Mouse (Mus musculus): ENCODE data around the gene Arhgef39. TPM values are rescaled to one million over a fixed set of nuclear protein-coding genes. Genes with fewer than 3 reads are reported as not detected.
"Not testable (repeated sequence)": the region's sequence is repeated elsewhere in the genome, so short reads cannot be mapped to it uniquely, and the experiment has no call there.

Arhgef39 gene
- polyA plus RNA-seq, 1 experiment from 2014 or later, result 47.7 TPM

- not testable (repeated sequence) for H3K9me3 ChIP-seq (ENCODE audit: low read length); H3K27ac ChIP-seq (ENCODE audit: low read length); H3K27me3 ChIP-seq (ENCODE audit: insufficient read depth, low read length); H3K4me3 ChIP-seq (ENCODE audit: low read length); H3K36me3 ChIP-seq (ENCODE audit: insufficient read depth, low read length); H3K9ac ChIP-seq (replicated peaks; ENCODE audit: low read length); H3K4me2 ChIP-seq (replicated peaks; ENCODE audit: low read depth, low read length); ATAC-seq (ENCODE audit: low FRiP score, low TSS enrichment); H3K4me1 ChIP-seq (ENCODE audit: insufficient read depth, low read length)
- 85% methylated on average over 5 of the region's 5 CpGs for WGBS
These were observed 13.8 kb downstream of the Arhgef39 start for GRCm38 (mm10) chr4:43485666-43486065.

- 60% methylated on average over 12 of the region's 12 CpGs for WGBS
- no peak within 1 kb of the TSS for H3K9ac ChIP-seq (replicated peaks; ENCODE audit: low read length)
- no peak within 1 kb of the TSS for H3K27ac ChIP-seq (ENCODE audit: low read length)
- no peaks in the 10 kb centered on the region for H3K27me3 ChIP-seq (ENCODE audit: insufficient read depth, low read length)
- no peak for ATAC-seq (ENCODE audit: low FRiP score, low TSS enrichment)
- no peaks in the 10 kb centered on the region for H3K36me3 ChIP-seq (ENCODE audit: insufficient read depth, low read length)
- peaks cover 3% of the 10 kb centered on the region for H3K9me3 ChIP-seq (ENCODE audit: low read length)
- no peak within 1 kb of the TSS for H3K4me2 ChIP-seq (replicated peaks; ENCODE audit: low read depth, low read length)
- no peaks in the 10 kb centered on the region for H3K4me1 ChIP-seq (ENCODE audit: insufficient read depth, low read length)
- H3K4me3 ChIP-seq (ENCODE audit: low read length), result no peak within 1 kb of the TSS
These were observed 15.9 kb downstream of the Arhgef39 start, which contains the start of gene Sit1 for GRCm38 (mm10) chr4:43483535-43484091. Gene Sit1 (minus strand): TSS chr4:43483734.

GRCm38 (mm10) chr4:43482591-43482990 lies 16.9 kb downstream of the Arhgef39 start:
- Histone ChIP-seq H3K9me3 (ENCODE audit: low read length) (peaks cover 3% of the 10 kb centered on the region), H3K4me1 (ENCODE audit: insufficient read depth, low read length) (no peaks in the 10 kb centered on the region), H3K27ac (ENCODE audit: low read length) (no peak overlapping the region), H3K27me3 (ENCODE audit: insufficient read depth, low read length) (no peaks in the 10 kb centered on the region), H3K9ac (replicated peaks; ENCODE audit: low read length) (no peak overlapping the region), H3K4me3 (ENCODE audit: low read length) (no peak overlapping the region), H3K36me3 (ENCODE audit: insufficient read depth, low read length) (no peaks in the 10 kb centered on the region), H3K4me2 (replicated peaks; ENCODE audit: low read depth, low read length) (no peak overlapping the region)
- ATAC-seq (ENCODE audit: low FRiP score, low TSS enrichment), result no peak
- WGBS, result 64% methylated on average over 10 of the region's 10 CpGs

- Histone ChIP-seq H3K9me3 (ENCODE audit: low read length) (peaks cover 3% of the 10 kb centered on the region), H3K27ac (ENCODE audit: low read length) (no peak overlapping the region), H3K4me2 (replicated peaks; ENCODE audit: low read depth, low read length) (no peak overlapping the region), H3K36me3 (ENCODE audit: insufficient read depth, low read length) (no peaks in the 10 kb centered on the region), H3K4me3 (ENCODE audit: low read length) (no peak overlapping the region), H3K9ac (replicated peaks; ENCODE audit: low read length) (no peak overlapping the region), H3K27me3 (ENCODE audit: insufficient read depth, low read length) (no peaks in the 10 kb centered on the region), H3K4me1 (ENCODE audit: insufficient read depth, low read length) (no peaks in the 10 kb centered on the region)
- WGBS, result 78% methylated on average over 7 of the region's 7 CpGs
- ATAC-seq (ENCODE audit: low FRiP score, low TSS enrichment), result no peak
These were observed 17.5 kb downstream of the Arhgef39 start for GRCm38 (mm10) chr4:43481894-43482456.

- no peak for ATAC-seq (ENCODE audit: low FRiP score, low TSS enrichment)
- WGBS, result 74% methylated on average over 5 of the region's 5 CpGs
- no peak overlapping the region for H3K27ac ChIP-seq (ENCODE audit: low read length)
- no peak overlapping the region for H3K9ac ChIP-seq (replicated peaks; ENCODE audit: low read length)
- no peak overlapping the region for H3K4me2 ChIP-seq (replicated peaks; ENCODE audit: low read depth, low read length)
- H3K9me3 ChIP-seq (ENCODE audit: low read length), result peaks cover 3% of the 10 kb centered on the region
- H3K27me3 ChIP-seq (ENCODE audit: insufficient read depth, low read length), result no peaks in the 10 kb centered on the region
- no peaks in the 10 kb centered on the region for H3K4me1 ChIP-seq (ENCODE audit: insufficient read depth, low read length)
- H3K36me3 ChIP-seq (ENCODE audit: insufficient read depth, low read length), result no peaks in the 10 kb centered on the region
- no peak overlapping the region for H3K4me3 ChIP-seq (ENCODE audit: low read length)
These were observed 18.5 kb downstream of the Arhgef39 start for GRCm38 (mm10) chr4:43480985-43481384.

- H3K27ac ChIP-seq (ENCODE audit: low read length), result no peak overlapping the region
- WGBS, result 50% methylated on average over 24 of the region's 24 CpGs
- peak; percentile 20; the same call in 1 of the 2 replicates for ATAC-seq (ENCODE audit: low FRiP score, low TSS enrichment)
- H3K4me3 ChIP-seq (ENCODE audit: low read length), result no peak overlapping the region; the same call in 1 of the 2 replicates
- peak overlapping the region; percentile 31 for H3K4me2 ChIP-seq (replicated peaks; ENCODE audit: low read depth, low read length)
- no peaks in the 10 kb centered on the region for H3K4me1 ChIP-seq (ENCODE audit: insufficient read depth, low read length)
- no peak overlapping the region for H3K9ac ChIP-seq (replicated peaks; ENCODE audit: low read length)
- no peaks in the 10 kb centered on the region for H3K27me3 ChIP-seq (ENCODE audit: insufficient read depth, low read length)
- H3K9me3 ChIP-seq (ENCODE audit: low read length), result no peaks in the 10 kb centered on the region
- H3K36me3 ChIP-seq (ENCODE audit: insufficient read depth, low read length), result no peaks in the 10 kb centered on the region
These were observed 20.3 kb downstream of the Arhgef39 start for GRCm38 (mm10) chr4:43478906-43479832.

- H3K9ac ChIP-seq (replicated peaks; ENCODE audit: low read length), result peak overlapping the region; percentile 53
- H3K4me3 ChIP-seq (ENCODE audit: low read length), result peak overlapping the region; percentile 40
- no peaks in the 10 kb centered on the region for H3K36me3 ChIP-seq (ENCODE audit: insufficient read depth, low read length)
- WGBS, result 42% methylated on average over 8 of the region's 8 CpGs
- H3K4me1 ChIP-seq (ENCODE audit: insufficient read depth, low read length), result no peaks in the 10 kb centered on the region
- H3K4me2 ChIP-seq (replicated peaks; ENCODE audit: low read depth, low read length), result peak overlapping the region; percentile 51
- H3K27me3 ChIP-seq (ENCODE audit: insufficient read depth, low read length), result no peaks in the 10 kb centered on the region
- no peaks in the 10 kb centered on the region for H3K9me3 ChIP-seq (ENCODE audit: low read length)
- no peak for ATAC-seq (ENCODE audit: low FRiP score, low TSS enrichment)
- H3K27ac ChIP-seq (ENCODE audit: low read length), result peak overlapping the region; percentile 44; the same call in 1 of the 2 replicates
These were observed 21.0 kb downstream of the Arhgef39 start for GRCm38 (mm10) chr4:43478534-43478858.

- Histone ChIP-seq H3K4me1 (ENCODE audit: insufficient read depth, low read length) (no peaks in the 10 kb centered on the region), H3K4me2 (replicated peaks; ENCODE audit: low read depth, low read length) (peak overlapping the region; percentile 51), H3K4me3 (ENCODE audit: low read length) (peak overlapping the region; percentile 40), H3K9me3 (ENCODE audit: low read length) (no peaks in the 10 kb centered on the region), H3K27me3 (ENCODE audit: insufficient read depth, low read length) (no peaks in the 10 kb centered on the region), H3K27ac (ENCODE audit: low read length) (peak overlapping the region; percentile 44; the same call in 1 of the 2 replicates), H3K36me3 (ENCODE audit: insufficient read depth, low read length) (no peaks in the 10 kb centered on the region), H3K9ac (replicated peaks; ENCODE audit: low read length) (peak overlapping the region; percentile 53)
- WGBS, result 14% methylated on average over 11 of the region's 11 CpGs
- peak; percentile 95 for ATAC-seq (ENCODE audit: low FRiP score, low TSS enrichment)
These were observed 21.5 kb downstream of the Arhgef39 start for GRCm38 (mm10) chr4:43477857-43478533.

GRCm38 (mm10) chr4:43476604-43477003 lies 22.9 kb downstream of the Arhgef39 start:
- Histone ChIP-seq H3K27ac (ENCODE audit: low read length) (no peak overlapping the region), H3K36me3 (ENCODE audit: insufficient read depth, low read length) (no peaks in the 10 kb centered on the region), H3K4me2 (replicated peaks; ENCODE audit: low read depth, low read length) (no peak overlapping the region), H3K27me3 (ENCODE audit: insufficient read depth, low read length) (no peaks in the 10 kb centered on the region), H3K4me1 (ENCODE audit: insufficient read depth, low read length) (no peaks in the 10 kb centered on the region), H3K9ac (replicated peaks; ENCODE audit: low read length) (no peak overlapping the region), H3K4me3 (ENCODE audit: low read length) (no peak overlapping the region), H3K9me3 (ENCODE audit: low read length) (no peaks in the 10 kb centered on the region)
- 81% methylated on average over 6 of the region's 6 CpGs for WGBS
- ATAC-seq (ENCODE audit: low FRiP score, low TSS enrichment), result no peak

All from kidney, embryonic 16.5 days (tissue).